Mouse (Mus musculus) forebrain, embryonic 13.5 days (tissue): ENCODE measurements around the gene Nup93. TPM values are rescaled to one million over a fixed set of nuclear protein-coding genes. Genes with fewer than 3 reads are reported as not detected.
"Not testable (repeated sequence)": the region's sequence is repeated elsewhere in the genome, so short reads cannot be mapped to it uniquely, and the experiment has no call there.

Experiments used
- ATAC-seq: fragments of 200-750 bp; cut with Nextera tagmentation; 2 replicates; pipeline ENCODE4 v1.8.0; 2017
- H3K27ac ChIP-seq: fragments of 300-500 bp; sonication (generic); 2 replicates; pipeline ENCODE4 v1.5.1; 2015; ENCODE audit warnings: inconsistent platforms, mild to moderate bottlenecking, moderate library complexity
- H3K27me3 ChIP-seq: fragments of 300-500 bp; sonication (generic); 2 replicates; pipeline ENCODE4 v1.6.1; 2015; ENCODE audit warnings: mild to moderate bottlenecking, inconsistent platforms
- H3K36me3 ChIP-seq: fragments of 300-500 bp; sonication (generic); 2 replicates; pipeline ENCODE4 v1.6.1; 2015; ENCODE audit warnings: mild to moderate bottlenecking, inconsistent platforms; ENCODE audit not compliant: poor library complexity, severe bottlenecking
- H3K4me1 ChIP-seq: fragments of 300-500 bp; sonication (generic); 2 replicates; pipeline ENCODE4 v1.6.1; 2015; ENCODE audit warnings: inconsistent platforms
- H3K4me2 ChIP-seq: fragments of 300-500 bp; sonication (generic); 2 replicates; pipeline ENCODE4 v1.6.1; 2015; ENCODE audit warnings: inconsistent platforms, mild to moderate bottlenecking, moderate library complexity
- H3K4me3 ChIP-seq: fragments of 300-500 bp; sonication (generic); 2 replicates; pipeline ENCODE4 v1.5.1; 2015; ENCODE audit warnings: mild to moderate bottlenecking, inconsistent platforms
- H3K9ac ChIP-seq: fragments of 300-500 bp; sonication (generic); 2 replicates; pipeline ENCODE4 v1.6.1; 2015; ENCODE audit warnings: mild to moderate bottlenecking, inconsistent platforms
- H3K9me3 ChIP-seq: fragments of 300-500 bp; sonication (generic); replicated peaks from 2 replicates; pipeline ENCODE4 v1.6.1; 2016; ENCODE audit warnings: inconsistent platforms
- WGBS: fragments of 180-500 bp; shearing (Covaris S2); methylation state at CpG from one replicate; pipeline ENCODE4 v1.1.7; 2015; 5-methylcytosine and 5-hydroxymethylcytosine counted together
- polyA plus RNA-seq: library from polyadenylated mRNA; unstranded; fragments of >200 nt; fragmentation: Nextera tagmentation; extraction: Ambion mirVana; gene quantifications from 2 replicates; pipeline ENCODE4 v1.2.1, GENCODE M21; 2015

The Nup93 gene
- 83.6 and 98.8 TPM in 2 replicates for polyA plus RNA-seq

- Histone ChIP-seq H3K4me2 (peak within 1 kb of the TSS; percentile 92), H3K27me3 (no peaks in the 10 kb centered on the region), H3K9me3 (no peaks in the 10 kb centered on the region), H3K4me3 (peak within 1 kb of the TSS; percentile 87), H3K36me3 (no peaks in the 10 kb centered on the region), H3K27ac (peak within 1 kb of the TSS; percentile 48; the same call in 1 of the 2 replicates), H3K9ac (peak within 1 kb of the TSS; percentile 86), H3K4me1 (peaks cover 29% of the 10 kb centered on the region)
- ATAC-seq = peak; percentile 98
- WGBS = under 1% methylated on average over 58 of the region's 68 CpGs
These were observed at the start of gene Nup93 for GRCm38 (mm10) chr8:94214252-94215173. Nup93 (plus strand) TSS chr8:94214564.

GRCm38 (mm10) chr8:94165772-94166171 is 48.6 kb upstream of the Nup93 start:
- ATAC-seq, H3K4me2 ChIP-seq, H3K4me1 ChIP-seq, H3K36me3 ChIP-seq, H3K9ac ChIP-seq, H3K9me3 ChIP-seq, H3K27ac ChIP-seq, H3K4me3 ChIP-seq: not testable (repeated sequence)
- H3K27me3 ChIP-seq = peaks cover 12% of the 10 kb centered on the region
- WGBS = 74% methylated on average over 8 of the region's 8 CpGs

DNA sequence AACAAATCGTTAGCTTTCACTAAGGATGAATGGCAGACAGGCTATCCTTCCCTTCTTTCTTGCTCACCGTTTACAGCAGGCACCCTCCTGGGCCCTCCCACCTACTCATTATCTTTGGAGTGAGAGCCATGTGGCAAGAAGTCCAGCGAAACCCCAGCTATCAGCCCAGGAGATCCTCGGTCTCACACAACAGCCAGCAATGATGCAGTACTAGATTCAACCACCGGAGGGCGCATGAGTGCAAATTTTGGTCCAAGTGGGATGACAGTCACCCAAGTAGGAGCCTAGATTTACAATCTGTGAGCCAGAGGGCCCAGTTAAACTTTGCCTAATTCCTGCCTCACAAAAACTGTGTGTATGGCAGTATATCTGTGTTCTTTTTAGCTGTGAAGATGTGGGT is 47.1 kb upstream of the Nup93 start:
- Histone ChIP-seq H3K9me3 (no peaks in the 10 kb centered on the region), H3K4me3 (no peak overlapping the region), H3K4me1 (peaks cover 11% of the 10 kb centered on the region), H3K9ac (no peak overlapping the region), H3K27me3 (peaks cover 27% of the 10 kb centered on the region), H3K27ac (no peak overlapping the region), H3K36me3 (no peaks in the 10 kb centered on the region), H3K4me2 (peak overlapping the region; percentile 19; the same call in 1 of the 2 replicates)
- WGBS = 1% methylated on average over 6 of the region's 6 CpGs
- ATAC-seq = peak; percentile 80; the same call in 1 of the 2 replicates

GRCm38 (mm10) chr8:94169547-94169946 is 44.8 kb upstream of the Nup93 start:
- H3K27me3 ChIP-seq = peaks cover 50% of the 10 kb centered on the region
- H3K9me3 ChIP-seq = no peaks in the 10 kb centered on the region
- no peak overlapping the region for H3K4me3 ChIP-seq
- peaks cover 28% of the 10 kb centered on the region for H3K4me1 ChIP-seq
- H3K36me3 ChIP-seq = no peaks in the 10 kb centered on the region
- H3K4me2 ChIP-seq = no peak overlapping the region
- ATAC-seq = no peak
- no peak overlapping the region for H3K9ac ChIP-seq
- no peak overlapping the region for H3K27ac ChIP-seq
- 90% methylated on average over 5 of the region's 5 CpGs for WGBS

DNA sequence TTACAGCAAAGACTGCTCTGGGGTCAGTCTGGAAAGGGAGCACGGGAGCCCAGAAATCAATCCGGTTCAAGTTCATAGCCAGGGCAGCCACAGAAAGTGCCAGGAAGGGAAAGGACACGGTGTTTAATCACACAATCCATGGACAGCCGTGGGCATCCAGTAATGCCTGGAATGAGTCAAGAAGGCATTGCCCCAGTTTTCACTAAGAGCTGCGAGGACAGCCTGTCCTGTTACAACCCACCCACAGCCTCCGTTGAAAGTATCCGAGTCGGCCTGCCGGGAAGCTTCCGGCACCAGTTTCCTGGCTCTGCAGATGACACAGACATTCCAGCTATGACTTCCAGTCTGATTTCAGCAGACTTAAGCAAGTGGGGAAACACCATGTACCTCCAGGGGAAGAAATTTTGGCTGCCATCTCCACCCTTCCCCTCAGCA is 43.0 kb upstream of the Nup93 start:
- no peaks in the 10 kb centered on the region for H3K9me3 ChIP-seq

DNA sequence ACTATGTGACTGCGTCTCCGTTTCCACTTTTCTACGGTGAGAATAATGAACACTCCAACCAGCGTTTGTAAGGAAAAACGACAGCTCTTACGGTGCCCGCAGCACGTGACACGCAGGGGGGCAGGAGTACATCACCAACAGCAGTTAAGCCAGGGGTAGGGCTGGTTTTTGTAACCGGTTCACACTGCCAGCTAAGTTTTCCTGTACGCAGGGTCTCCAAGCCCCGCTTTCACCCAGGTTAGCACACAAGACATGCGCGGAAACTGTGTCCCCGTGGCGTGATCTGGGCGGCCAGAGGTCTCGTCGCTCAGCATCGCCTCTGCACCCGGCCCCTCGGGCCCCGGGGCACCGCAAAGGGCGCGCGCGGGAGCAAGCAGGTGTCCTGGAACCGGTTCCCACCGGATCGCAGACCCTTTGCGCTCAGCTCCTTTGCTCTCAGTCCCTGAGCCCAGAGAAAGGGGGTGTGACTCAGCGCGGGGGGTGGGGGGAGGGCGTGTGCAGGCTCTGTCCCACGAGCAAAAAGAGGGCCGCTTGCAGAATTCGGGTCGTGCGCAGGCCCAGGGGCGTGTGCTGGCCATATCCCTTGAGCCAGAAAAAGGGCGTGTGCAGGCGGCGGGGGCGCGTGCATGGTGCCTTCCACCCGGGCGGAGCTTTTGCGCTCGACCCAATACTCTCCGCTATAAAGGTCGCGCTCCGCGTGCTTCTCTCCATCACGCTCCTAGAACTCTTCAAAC is 42.1 kb upstream of the Nup93 start, which contains the start of gene Mt2:
Gene Mt2 (plus strand): TSS at position 590 of the 734 bp plus-strand sequence.
- under 1% methylated on average over 56 of the region's 56 CpGs for WGBS
- ATAC-seq = peak; percentile 57
- Histone ChIP-seq H3K4me2 (peak within 1 kb of the TSS; percentile 94), H3K9me3 (no peaks in the 10 kb centered on the region), H3K27ac (no peak within 1 kb of the TSS), H3K4me3 (peak within 1 kb of the TSS; percentile 51), H3K36me3 (no peaks in the 10 kb centered on the region), H3K27me3 (peaks cover 69% of the 10 kb centered on the region), H3K9ac (peak within 1 kb of the TSS; percentile 70), H3K4me1 (peaks cover 31% of the 10 kb centered on the region)

More for the DNA sequence above, 43.0 kb upstream of the Nup93 start:
- H3K4me3 ChIP-seq = no peak overlapping the region; the same call in 1 of the 2 replicates
- ATAC-seq = no peak
- H3K4me2 ChIP-seq = peak overlapping the region; percentile 94
- no peaks in the 10 kb centered on the region for H3K36me3 ChIP-seq
- peaks cover 67% of the 10 kb centered on the region for H3K27me3 ChIP-seq
- peaks cover 33% of the 10 kb centered on the region for H3K4me1 ChIP-seq
- H3K27ac ChIP-seq = no peak overlapping the region
- 0 out of 2 replicates have a peak overlapping the region, but pooled peaks have one; percentile 70 for H3K9ac ChIP-seq
- 47% methylated on average over 10 of the region's 10 CpGs for WGBS

GRCm38 (mm10) chr8:94172809-94173732 is 41.3 kb upstream of the Nup93 start:
- peak overlapping the region; percentile 94 for H3K4me2 ChIP-seq
- H3K9me3 ChIP-seq = no peaks in the 10 kb centered on the region
- no peaks in the 10 kb centered on the region for H3K36me3 ChIP-seq
- H3K4me3 ChIP-seq = peak overlapping the region; percentile 51
- H3K9ac ChIP-seq = peak overlapping the region; percentile 70
- H3K27ac ChIP-seq = no peak overlapping the region
- H3K4me1 ChIP-seq = peaks cover 31% of the 10 kb centered on the region
- H3K27me3 ChIP-seq = peaks cover 74% of the 10 kb centered on the region
- WGBS = 2% methylated on average over 39 of the region's 39 CpGs
- ATAC-seq = peak; percentile 26; the same call in 1 of the 2 replicates

GRCm38 (mm10) chr8:94173848-94174403 is 40.4 kb upstream of the Nup93 start:
- Histone ChIP-seq H3K9me3 (no peaks in the 10 kb centered on the region), H3K4me2 (no peak overlapping the region; the same call in 1 of the 2 replicates), H3K36me3 (no peaks in the 10 kb centered on the region), H3K27me3 (peaks cover 83% of the 10 kb centered on the region), H3K27ac (no peak overlapping the region), H3K9ac (no peak overlapping the region), H3K4me3 (no peak overlapping the region), H3K4me1 (peaks cover 33% of the 10 kb centered on the region)
- no peak for ATAC-seq
- 51% methylated on average over 11 of the region's 11 CpGs for WGBS

- H3K9me3 ChIP-seq = no peaks in the 10 kb centered on the region
- H3K27ac ChIP-seq = no peak overlapping the region
- H3K4me3 ChIP-seq = no peak overlapping the region
- no peak overlapping the region for H3K9ac ChIP-seq
- no peak for ATAC-seq
- peaks cover 41% of the 10 kb centered on the region for H3K4me1 ChIP-seq
- peaks cover 88% of the 10 kb centered on the region for H3K27me3 ChIP-seq
- no peaks in the 10 kb centered on the region for H3K36me3 ChIP-seq
- 18% methylated on average over 7 of the region's 7 CpGs for WGBS
- no peak overlapping the region for H3K4me2 ChIP-seq
These were observed 39.6 kb upstream of the Nup93 start for GRCm38 (mm10) chr8:94174619-94175213.

DNA sequence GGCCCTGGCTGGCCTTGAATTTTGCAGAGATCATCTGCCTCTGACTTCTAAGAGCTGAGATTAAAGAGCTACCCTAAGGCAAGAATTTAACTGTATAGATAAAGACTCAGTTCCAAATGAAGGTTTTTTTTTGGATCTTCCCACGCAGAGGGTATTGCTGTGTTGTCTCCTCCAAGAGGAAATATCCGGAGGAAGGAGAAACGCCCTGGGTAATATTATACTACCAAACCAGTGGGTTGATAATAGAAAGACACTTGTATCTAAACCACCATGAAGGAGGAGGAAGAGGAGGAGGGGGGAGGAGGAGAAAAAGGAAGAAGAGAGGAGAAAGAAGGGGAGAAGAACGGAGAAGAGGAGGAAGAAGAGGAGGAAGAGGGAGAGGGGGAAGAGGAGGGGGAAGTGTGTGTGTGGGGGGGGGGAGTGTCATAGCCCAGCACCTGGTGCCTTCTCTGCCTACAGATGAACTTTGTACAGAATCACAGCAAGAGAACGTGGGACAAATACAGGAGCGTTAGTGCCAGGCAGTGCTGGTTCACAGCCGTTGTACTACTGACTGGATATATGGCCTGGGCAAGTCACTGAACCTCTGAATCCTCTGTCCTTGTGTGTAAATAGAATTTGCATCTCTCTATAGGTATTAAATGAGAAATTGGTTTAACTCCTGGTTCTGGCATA is 36.5 kb upstream of the Nup93 start:
- Histone ChIP-seq H3K4me3 (no peak overlapping the region), H3K27ac (no peak overlapping the region), H3K9ac (no peak overlapping the region), H3K4me1 (peaks cover 36% of the 10 kb centered on the region), H3K9me3 (no peaks in the 10 kb centered on the region), H3K36me3 (no peaks in the 10 kb centered on the region), H3K4me2 (no peak overlapping the region), H3K27me3 (peaks cover 86% of the 10 kb centered on the region)
- WGBS = 68% methylated on average over 7 of the region's 7 CpGs
- ATAC-seq = no peak
